Mouse (Mus musculus): ENCODE results near the gene Ulk4.

DNA sequence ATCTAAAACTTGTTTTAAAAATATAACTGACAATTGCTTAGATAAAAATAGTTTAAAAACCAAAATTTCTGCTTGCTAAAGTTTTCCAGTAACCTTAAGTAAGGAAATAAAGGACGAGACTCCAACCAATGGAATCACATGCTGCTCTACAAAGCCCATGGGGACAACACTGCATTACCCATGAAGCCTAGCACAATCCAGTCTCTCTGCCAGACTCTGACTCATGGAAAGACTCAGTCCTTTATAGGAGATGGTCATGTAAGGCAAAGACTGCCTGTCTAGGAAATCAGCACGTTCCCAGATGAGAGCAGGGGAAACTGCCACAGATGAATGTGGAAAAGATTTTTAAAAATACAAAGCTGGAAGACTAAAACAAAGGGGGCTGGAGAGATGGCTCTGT is 23.0 kb downstream of the Ulk4 start:
- TF ChIP-seq CTCF (IDR thresholded peaks at IDR 0.05; ENCODE audit: low read depth) (no peak), EP300 (IDR thresholded peaks at IDR 0.05; ENCODE audit: low read depth) (no peak)

Data from liver, postnatal 0 days (tissue).